Mouse (Mus musculus): Measurements from ENCODE around the gene Gm20388.

DNA sequence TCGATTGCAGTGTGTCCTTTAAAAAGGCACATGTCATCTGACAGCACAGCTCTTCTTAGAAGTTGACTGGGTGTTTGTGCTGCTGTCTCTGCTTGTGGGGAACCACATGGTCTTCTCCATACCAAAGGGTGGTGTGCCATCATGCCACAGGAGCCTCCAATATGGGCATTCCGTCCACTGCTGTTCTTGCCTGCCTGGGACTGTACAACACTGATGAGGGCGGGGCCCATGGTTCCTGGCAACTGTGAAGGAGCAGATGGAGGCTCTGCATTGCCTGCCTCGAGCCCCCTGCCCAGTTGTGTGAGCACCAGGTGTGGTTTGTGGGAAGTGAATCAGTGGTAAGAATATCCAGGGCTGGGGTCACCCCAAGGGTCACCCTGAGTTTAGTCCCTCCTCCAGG, 2112.1 kb downstream of the Gm20388 start:
- TF ChIP-seq CTCF (IDR thresholded peaks at IDR 0.05; ENCODE audit: extremely low read depth, insufficient read depth, low read length) (no peak), POLR2A (IDR thresholded peaks at IDR 0.05; ENCODE audit: extremely low read depth, insufficient read depth, low read length) (no peak)

Measured in cortical plate, adult 2 months (tissue).